Mouse (Mus musculus) testis, adult 2 months (tissue): ENCODE measurements around the gene Rxfp4.
"Not testable (repeated sequence)": the region's sequence is repeated elsewhere in the genome, so short reads cannot be mapped to it uniquely, and the experiment has no call there.

Experiments used
- CTCF ChIP-seq: fragments of 200-500 bp; IDR thresholded peaks from 2 replicates; pipeline ENCODE4 v1.5.1; 2012; ENCODE audit warnings: low read depth, mild to moderate bottlenecking, inconsistent platforms, low read length, moderate library complexity; ENCODE audit not compliant: control insufficient read depth, insufficient read depth, insufficient replicate concordance
- POLR2A ChIP-seq: fragments of 200-500 bp; IDR thresholded peaks from 2 replicates; pipeline ENCODE4 v1.6.1; 2012; ENCODE audit warnings: low read depth, mild to moderate bottlenecking, inconsistent platforms, low read length, moderate library complexity; ENCODE audit not compliant: control insufficient read depth

DNA sequence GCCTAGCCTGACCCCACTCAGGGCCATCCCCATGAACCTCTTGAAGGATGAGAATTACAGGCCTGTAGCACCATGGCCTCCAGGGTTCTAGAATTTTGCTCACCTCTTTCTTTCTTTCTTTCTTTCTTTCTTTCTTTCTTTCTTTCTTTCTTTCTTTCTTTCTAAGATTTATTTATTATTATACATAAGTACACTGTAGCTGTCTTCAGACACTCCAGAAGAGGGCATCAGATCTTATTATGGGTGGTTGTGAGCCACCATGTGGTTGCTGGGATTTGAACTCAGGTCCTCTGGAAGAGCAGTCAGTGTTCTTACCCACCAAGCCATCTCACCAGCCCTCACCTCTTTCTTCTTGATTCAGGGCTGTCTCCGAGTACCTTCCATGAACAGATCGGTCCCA lies 47.3 kb downstream of the Rxfp4 start, which contains the start of gene Arhgef2:
- not testable (repeated sequence) for TF ChIP-seq CTCF, POLR2A
